Mouse (Mus musculus) gastrocnemius, postnatal 25 days (tissue): ENCODE data around the gene Foxf1. TPM values are rescaled to one million over a fixed set of nuclear protein-coding genes. Genes with fewer than 3 reads are reported as not detected.

Experiments used
- DNase-seq: peaks from one replicate; pipeline ENCODE4 v3.0.0; 2022
- long read RNA-seq, 2 experiments: library from polyadenylated mRNA; stranded (forward); transcript quantifications; one replicate each; pipeline ENCODE4 v2.0.0; 2021
- total RNA-seq, 2 experiments: library from RNA; stranded (reverse); gene quantifications; 1 replicate in 1 of 2; 2 replicates in 1 of 2; pipeline ENCODE4 v1.2.3; 2021

The Foxf1 gene
- total RNA-seq = not detected
- long read RNA-seq, experiment 1 = 0 reads
- long read RNA-seq, experiment 2 = 0 reads

GRCm38 (mm10) chr8:121084210-121084951 lies at the start of gene Foxf1:
TSS of gene Foxf1 (plus strand) at chr8:121084386.
- DNase-seq = no peak

- DNase-seq = no peak
Observed at GRCm38 (mm10) chr8:121035611-121036010, 48.6 kb upstream of the Foxf1 start.

DNA sequence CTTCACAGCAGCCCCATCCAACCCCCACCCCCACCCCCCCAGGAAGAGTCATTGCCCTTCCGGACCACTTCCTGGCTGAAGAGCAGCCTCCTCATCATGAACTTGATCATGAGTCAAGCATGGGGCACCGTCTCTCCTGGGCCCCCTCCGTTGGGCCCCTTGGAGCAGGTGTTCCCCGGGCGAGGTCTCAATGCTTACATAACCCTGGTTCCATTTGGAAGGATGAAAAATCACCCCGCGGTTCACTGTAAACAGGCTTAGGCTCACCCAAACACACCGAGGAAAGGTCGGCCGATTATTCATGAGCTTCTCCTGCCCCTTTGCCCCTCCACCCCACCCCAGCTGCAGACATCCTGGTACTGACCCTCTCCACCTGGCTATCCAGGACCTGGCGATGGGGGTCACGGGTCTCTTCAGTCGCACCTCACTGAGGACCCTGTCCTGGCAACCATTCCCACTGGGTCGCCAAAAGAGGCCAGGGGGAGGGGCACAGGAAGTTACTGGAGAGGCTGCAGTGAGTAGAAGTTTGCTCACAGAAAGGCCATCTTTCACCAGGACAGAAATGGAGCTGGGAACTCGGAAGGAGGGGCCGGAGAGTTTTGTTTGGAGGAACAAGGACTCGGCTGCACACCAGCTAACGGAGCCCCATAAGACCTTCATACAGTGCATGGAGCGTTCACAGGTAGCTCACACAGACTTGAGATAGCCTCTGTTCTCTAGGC lies 40.3 kb upstream of the Foxf1 start:
- no peak for DNase-seq

DNA sequence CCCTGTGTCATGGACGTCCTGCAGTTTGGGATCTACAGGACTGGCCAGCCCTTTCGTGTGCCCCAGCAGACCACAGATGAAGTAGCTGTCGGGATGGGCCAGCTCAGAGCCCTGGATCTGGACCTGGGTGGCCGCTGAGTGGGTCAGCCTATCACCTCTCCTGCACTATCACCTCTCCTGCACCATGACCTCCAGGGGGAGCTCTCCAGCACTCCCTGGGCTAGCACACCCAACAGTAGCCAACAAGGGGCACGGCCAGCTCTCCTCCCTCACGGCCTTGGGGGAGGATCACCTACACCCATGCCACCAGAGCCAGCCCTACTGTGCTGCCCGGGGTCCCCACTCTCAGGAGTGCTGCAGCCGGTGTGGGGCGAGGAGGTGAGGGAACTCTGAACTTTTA lies 36.7 kb upstream of the Foxf1 start:
- DNase-seq = no peak

DNA sequence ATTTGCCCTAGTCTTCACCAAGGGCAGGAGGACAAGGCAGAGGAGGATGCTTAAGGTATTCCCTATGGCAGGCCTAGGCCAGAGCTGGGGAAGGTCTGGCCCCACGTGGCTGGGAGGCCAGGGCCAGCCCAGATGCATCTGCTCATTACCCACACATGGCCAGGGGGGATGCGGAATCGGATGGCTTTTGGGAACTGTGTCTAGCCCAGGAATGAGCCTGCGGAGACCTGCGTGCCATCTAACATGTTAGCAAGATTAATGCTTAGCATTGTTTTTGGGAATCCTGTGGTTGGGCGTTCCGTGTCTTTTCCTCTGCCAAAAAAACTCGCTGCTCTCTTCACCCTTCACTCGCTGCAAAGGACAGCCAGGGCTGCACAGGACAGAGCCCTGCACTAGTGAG lies 26.1 kb upstream of the Foxf1 start:
- no peak for DNase-seq

GRCm38 (mm10) chr8:121059098-121059497 lies 25.1 kb upstream of the Foxf1 start:
- no peak for DNase-seq

GRCm38 (mm10) chr8:121062521-121062920 lies 21.7 kb upstream of the Foxf1 start:
- DNase-seq = no peak

DNA sequence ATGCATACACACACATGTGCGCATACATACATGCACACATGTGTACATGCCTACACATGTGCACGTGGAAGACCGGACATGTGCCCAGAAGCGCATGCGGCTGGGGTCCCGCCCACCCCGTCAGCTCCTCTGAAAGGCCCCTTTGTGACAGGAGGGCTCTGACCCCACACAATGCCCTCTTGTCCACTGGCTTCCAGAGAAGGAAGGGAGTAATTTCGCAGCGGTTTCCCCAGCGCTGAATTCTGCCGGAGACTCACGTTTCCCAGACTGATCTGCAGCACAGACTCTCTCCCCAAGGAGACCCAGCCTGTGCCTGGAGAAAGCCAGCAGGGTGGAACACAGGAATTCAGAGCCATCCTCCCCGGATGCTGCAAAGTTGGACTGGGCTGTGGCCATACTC lies 20.5 kb upstream of the Foxf1 start:
- no peak for DNase-seq

DNA sequence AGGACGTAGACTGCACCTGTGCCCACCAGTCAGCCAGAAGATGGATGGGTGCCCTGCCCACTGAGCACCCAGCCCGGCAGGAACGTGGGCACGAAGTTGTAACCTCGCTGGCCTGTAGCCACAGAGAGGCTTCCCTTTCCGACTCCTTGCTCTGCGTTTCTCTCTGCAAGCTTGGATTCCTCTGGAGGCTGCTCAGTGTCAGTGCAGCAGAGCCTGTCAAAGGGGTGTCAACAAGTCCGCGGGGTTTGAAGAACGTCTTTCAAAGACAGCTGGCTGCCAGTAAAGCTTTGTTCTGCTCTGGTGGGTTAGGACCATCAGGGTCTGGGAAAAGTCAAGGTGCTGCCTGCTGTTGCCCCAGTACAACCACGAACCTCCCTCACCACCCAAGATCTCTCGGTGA lies 12.7 kb upstream of the Foxf1 start:
- DNase-seq = no peak

DNA sequence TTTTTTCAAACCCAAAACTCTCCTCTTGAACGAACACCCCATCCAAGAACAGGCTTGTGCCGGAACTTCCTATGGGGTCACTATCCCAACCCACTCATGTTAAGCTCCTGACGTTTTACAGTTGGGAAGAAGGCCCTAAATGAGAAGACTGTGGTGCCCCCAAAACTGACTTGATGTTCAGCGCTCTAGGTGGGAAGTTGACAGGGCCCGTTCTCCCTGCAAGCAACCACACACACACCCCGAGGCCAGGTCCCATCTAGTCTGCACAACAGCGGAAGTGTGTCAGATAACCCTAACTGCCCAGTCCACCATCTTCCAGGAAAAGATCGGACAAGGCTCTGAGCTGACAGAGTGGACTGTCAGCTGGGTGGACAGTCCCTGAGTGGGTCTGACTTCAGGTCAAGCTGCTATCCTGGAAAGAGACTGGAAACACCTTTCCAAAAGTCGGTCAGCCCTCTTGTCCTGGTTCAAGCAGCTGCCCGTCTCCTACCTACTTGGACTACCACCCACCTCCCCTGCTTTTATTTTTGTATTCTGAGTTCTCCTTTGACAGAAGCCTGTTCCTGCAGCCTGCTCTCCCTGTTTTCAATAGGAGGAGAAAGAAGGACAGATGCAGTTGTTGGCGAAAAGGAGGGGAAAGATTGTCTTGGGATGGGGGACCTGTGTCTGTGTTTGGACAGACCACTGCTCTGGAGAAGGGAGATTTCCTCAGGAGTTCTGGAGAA lies 11.6 kb upstream of the Foxf1 start:
- DNase-seq = no peak

- no peak for DNase-seq
Observed at GRCm38 (mm10) chr8:121073174-121074107, 10.7 kb upstream of the Foxf1 start.

DNA sequence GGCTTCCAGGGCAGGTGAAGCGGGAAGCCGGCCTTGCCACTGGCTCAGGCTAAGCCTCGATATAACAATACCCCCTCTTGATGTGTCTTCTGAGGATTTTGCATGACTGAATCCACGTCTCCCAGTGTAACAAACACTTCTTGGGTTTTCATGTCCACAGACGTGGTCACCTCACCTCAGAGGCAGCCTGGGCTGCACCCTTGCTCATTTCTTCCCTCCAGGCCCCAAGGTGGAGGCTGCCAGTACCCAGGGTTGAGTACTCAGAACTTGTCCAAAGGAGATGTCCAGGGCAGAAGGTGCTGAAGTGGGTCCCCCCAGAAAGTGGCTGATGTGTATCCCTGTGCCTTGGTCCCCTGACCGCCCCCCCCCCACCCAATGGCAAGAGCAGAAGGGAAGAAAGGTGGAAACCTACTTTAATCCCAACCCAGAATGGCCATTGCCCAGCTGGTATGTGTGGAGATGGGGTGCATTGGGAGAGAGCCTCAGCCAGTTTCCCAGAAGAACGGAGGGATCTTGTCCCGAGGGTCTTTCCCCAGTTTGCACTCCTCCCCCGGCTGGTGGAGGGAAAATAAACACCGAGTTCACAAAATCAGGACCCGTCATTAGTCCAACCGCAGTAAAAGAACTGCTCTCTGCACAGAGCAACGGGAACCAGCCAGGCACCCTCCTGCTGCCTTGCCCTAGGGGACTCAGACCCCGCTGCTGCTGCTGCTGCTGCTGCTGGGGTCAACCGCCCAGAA lies 9.9 kb upstream of the Foxf1 start:
- no peak for DNase-seq

DNA sequence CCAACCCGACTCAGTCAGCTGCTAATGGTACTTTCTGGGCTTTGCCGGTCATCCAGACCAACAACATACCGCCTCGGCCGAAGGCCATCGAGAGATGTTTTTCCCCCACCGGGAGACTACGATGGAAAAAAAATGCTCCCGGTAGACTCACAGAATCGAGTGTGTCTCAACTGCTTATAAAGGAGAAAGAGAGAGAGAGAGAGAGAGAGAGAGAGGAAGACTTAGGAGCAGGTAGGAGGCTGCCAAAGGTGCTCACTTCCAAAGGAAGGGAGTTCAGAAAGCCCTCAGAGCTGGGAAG lies 9.4 kb upstream of the Foxf1 start:
- DNase-seq = no peak

GRCm38 (mm10) chr8:121075936-121076335 lies 8.2 kb upstream of the Foxf1 start:
- no peak for DNase-seq

DNA sequence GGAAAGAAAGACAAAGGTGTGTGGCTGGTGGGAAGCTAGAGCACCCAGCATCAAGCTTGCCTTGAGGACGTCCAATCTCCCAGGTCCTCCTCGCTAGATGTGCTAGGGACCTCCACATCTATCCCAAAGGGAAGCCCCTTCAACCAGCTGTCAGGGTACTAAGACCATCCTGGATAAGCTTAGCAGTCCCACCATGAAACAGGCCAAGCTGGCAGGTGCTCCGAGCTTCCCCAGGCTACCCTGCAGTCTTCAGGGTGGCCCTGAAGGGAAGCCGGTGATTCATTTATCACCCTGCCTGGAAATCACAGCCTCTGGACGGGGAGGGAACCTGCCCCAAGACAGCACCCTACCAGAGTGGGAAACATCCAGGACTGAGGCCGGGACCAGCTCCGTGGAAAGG lies 7.6 kb upstream of the Foxf1 start:
- no peak for DNase-seq

DNA sequence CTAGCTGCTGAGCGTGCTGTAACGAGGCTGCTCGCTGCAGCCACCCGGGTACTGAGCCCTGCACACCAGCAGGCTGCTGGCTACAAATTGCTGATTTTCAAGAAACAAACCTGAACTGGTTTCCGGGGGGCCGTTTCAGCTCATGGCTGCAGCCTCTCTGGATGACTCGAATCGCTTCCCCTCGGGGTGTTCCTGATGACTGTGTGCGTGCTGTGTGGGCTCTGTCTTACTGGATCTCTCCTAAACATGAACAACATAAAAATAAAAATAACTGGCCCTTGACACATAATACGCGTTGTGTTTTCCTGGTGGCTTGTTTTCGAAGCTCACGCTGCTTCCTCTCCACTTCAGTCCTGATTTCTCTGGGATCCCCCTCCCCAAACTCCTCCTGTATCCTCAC lies 5.5 kb upstream of the Foxf1 start:
- no peak for DNase-seq

DNA sequence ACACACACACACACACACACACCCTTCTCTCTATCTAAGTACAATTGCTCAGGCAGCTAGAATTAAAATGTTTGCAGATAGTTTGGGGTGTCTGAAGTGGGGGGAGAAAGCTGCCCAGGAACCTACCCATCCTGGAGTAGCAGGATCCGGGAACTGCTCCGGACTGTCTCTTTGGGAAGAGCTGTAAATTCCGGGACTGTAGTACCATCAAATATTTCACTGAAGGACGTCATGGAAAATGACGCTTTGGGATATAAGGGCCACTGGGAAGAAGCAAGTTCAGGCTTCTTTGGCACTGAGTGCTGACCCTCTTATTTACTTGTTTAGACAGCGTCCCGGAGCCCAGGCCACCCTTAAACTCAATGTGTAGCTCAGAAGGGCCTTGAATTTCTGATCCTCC lies 5.0 kb upstream of the Foxf1 start:
- no peak for DNase-seq

DNA sequence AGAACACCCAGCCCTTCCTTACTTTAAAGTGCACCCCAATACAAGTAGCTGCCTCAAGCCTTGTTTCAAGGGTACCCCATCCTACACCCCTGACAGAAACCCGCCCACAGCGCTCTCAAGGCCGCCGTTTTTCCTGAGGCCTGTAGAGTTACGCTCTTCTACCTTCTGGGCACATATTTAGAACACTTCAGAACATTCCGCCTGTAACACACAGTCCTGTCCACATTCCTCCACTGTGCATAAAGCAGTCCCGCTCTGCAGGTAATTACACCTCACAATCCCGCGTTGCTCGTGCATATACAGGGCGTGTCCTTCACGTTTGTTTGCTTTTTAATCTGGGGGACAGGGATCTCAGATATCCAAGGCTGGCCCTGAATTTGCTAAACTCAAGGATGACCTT lies 4.2 kb upstream of the Foxf1 start:
- DNase-seq = no peak

DNA sequence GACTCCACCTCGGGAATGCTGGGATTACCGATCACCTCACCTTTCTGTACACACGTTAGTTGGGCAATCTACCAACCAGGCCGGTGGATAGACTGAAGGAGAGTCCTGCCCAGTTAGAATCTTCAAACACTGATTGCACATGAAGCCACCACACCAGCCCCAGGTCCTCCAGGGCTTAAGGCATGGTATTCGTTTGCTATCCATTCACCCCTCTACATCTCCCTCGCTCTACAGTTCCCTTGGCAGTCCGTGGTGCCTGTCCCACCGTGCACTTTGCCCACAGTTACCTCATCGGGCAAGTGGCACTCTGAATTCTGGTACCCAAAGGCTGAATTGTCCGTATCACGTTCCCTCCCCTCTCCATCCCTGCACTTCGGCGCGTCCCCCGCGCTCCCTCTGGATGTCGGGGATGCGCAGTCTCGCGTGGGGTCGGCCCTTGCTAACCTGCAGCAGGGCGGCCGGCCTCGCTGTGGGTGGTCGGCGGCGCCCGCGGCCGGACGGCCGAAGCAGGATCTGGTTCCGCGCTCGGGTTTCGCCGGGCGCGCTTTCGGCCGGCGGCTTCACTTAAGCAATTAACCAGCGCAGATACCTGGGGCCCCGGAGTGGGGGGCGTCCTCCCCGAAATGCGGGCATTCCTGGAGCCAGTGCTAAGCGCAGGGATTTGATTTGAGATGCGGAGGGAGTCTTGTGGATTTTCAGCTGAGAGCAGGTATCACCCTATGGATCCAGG lies 3.7 kb upstream of the Foxf1 start:
- no peak for DNase-seq

DNA sequence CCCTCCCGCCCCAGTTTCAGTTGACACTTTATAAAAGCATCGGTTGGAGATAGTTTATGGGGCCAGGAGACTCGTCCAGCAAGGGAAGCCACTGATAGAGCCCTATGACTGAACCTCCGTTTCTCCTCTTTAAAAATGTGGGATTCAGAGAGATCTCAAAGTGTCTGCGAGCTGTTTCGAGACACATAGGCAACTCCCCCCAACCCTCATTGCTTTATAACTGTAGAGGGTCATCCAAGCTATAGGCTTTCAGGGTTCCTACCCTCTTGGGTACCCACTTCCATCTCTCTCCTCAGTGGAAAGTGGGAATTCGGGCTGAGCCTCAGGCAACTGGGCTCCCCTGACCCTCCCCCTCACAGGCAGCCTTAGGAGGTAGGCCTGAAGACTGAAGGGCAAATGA lies 2.8 kb upstream of the Foxf1 start:
- DNase-seq = no peak
